Mouse (Mus musculus): ENCODE results near the gene Mob3b. TPM values are rescaled to one million over a fixed set of nuclear protein-coding genes. Genes with fewer than 3 reads are reported as not detected.
"Not testable (repeated sequence)": the region's sequence is repeated elsewhere in the genome, so short reads cannot be mapped to it uniquely, and the experiment has no call there.

Gene Mob3b
- polyA plus RNA-seq, 1 experiment, result 2.2 TPM

DNA sequence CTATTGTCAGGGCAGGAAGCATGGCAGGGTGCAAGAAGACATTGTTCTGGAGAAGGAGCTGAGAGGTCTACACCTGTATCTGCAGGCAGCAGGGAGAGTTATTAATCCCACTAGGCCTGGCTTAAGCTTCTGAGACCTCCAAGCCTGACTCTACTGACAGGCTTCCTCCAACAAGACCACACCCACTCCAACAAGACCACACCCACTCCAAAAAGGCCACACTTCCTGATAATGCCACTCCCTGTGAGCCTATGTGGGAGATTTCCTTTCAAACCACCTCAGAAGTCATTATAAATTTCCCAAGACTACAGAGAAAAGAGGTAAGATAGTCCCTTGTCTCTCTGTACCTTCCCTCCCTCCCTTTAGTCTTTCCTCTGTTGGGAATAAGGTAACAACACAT is 210.1 kb downstream of the Mob3b start:
- H3K4me1 ChIP-seq (ENCODE audit: control insufficient read depth, insufficient read depth, low read length), result no peaks in the 10 kb centered on the region
- H3K4me3 ChIP-seq (replicated peaks; ENCODE audit: control insufficient read depth, low read depth, low read length), result no peak overlapping the region
- H3K27ac ChIP-seq (ENCODE audit: control insufficient read depth, insufficient read depth, low read depth, low read length, poor library complexity), result no peak overlapping the region
- no peak for TF ChIP-seq CTCF (IDR thresholded peaks at IDR 0.05; ENCODE audit: control insufficient read depth, insufficient read depth, low read length)
- TF ChIP-seq POLR2A (IDR thresholded peaks at IDR 0.05; ENCODE audit: borderline replicate concordance, control insufficient read depth, low read depth, low read length), result no peak

DNA sequence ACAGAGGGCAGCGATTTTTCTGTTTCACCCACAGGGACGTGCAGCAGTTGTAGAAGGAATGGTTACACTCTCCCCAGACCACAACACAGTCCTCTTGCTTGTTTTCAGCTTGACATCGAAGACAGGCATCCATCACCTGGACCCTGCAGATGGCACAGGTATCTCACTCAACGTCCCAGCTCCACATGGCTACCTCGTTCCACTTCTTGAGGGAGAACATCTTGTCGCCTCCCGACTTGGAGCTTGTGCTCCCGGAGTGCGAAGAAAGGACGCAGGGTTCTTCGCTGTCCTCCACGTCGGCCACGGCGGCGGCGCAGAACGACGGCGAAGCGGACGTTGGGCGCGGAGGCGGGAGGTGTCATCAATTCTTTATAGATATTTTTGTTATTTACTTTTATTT is 216.2 kb downstream of the Mob3b start:
- TF ChIP-seq CTCF (IDR thresholded peaks at IDR 0.05; ENCODE audit: control insufficient read depth, insufficient read depth, low read length) (no peak), POLR2A (IDR thresholded peaks at IDR 0.05; ENCODE audit: borderline replicate concordance, control insufficient read depth, low read depth, low read length) (no peak)
- Histone ChIP-seq H3K4me1 (ENCODE audit: control insufficient read depth, insufficient read depth, low read length) (no peaks in the 10 kb centered on the region), H3K27ac (ENCODE audit: control insufficient read depth, insufficient read depth, low read depth, low read length, poor library complexity) (no peak overlapping the region), H3K4me3 (replicated peaks; ENCODE audit: control insufficient read depth, low read depth, low read length) (no peak overlapping the region)
- 93% methylated on average over 25 of the region's 25 CpGs for WGBS

DNA sequence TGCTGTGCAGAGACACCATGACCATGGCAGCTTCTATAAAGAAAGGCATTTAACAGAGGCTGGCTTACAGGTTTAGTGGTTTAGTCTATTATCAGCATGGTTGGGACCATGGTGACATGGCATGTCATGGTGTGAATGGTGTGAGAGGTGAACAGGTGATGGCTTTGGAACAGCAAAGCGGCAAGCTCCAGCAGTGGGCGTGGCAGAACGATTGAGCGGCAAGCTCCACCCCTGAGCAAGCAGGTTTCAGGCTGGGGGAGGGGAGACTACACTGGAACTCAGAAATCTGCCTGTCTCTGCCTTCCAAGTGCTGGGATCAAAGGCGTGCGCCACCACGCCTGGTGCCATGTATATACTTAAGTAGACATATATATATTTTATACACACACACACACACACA is 228.9 kb downstream of the Mob3b start:
- WGBS, result 86% methylated on average over 7 of the region's 7 CpGs

DNA sequence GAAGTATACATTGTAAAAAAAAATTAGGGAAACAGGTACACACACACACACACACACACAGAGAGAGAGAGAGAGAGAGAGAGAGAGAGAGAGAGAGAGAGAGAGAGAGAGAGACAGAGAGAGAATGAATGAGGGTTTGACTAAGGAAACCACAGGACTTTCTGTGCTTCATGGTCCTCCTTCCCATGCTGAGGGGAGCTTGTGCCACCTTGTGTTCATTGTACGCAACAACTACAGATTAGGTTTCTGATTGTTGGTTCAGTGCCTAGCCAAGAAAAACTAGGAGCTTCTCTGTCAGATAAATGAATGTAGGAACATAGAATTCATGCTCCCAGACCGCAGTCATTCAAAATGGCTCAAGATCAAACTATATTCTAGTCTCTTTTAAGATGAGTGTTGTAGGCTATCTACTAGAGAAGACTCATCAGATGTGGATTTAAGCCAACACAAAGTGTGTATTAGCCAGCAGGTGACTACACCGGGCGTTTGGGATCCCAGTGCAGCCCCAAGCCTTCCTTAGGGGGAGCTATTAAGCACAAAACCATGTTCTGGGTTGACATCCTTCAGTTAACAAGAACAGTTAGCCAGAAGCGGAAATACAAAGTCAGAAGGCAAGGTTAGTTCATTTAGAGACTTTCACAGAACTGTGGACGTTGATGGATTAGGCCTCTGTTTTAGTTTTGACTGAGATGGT is 235.0 kb downstream of the Mob3b start:
- H3K4me1 ChIP-seq (ENCODE audit: control insufficient read depth, insufficient read depth, low read length), result no peaks in the 10 kb centered on the region
- WGBS, result 66% methylated on average over 6 of the region's 6 CpGs
- TF ChIP-seq CTCF (IDR thresholded peaks at IDR 0.05; ENCODE audit: control insufficient read depth, insufficient read depth, low read length) (peak; percentile 49; the same call in 1 of the 2 replicates), POLR2A (IDR thresholded peaks at IDR 0.05; ENCODE audit: borderline replicate concordance, control insufficient read depth, low read depth, low read length) (no peak)
- no peak overlapping the region for H3K4me3 ChIP-seq (replicated peaks; ENCODE audit: control insufficient read depth, low read depth, low read length)
- H3K27ac ChIP-seq (ENCODE audit: control insufficient read depth, insufficient read depth, low read depth, low read length, poor library complexity), result no peak overlapping the region

More for the DNA sequence above, 228.9 kb downstream of the Mob3b start:
- not testable (repeated sequence) for H3K27ac ChIP-seq (ENCODE audit: control insufficient read depth, insufficient read depth, low read depth, low read length, poor library complexity); H3K4me1 ChIP-seq (ENCODE audit: control insufficient read depth, insufficient read depth, low read length); H3K4me3 ChIP-seq (replicated peaks; ENCODE audit: control insufficient read depth, low read depth, low read length)

DNA sequence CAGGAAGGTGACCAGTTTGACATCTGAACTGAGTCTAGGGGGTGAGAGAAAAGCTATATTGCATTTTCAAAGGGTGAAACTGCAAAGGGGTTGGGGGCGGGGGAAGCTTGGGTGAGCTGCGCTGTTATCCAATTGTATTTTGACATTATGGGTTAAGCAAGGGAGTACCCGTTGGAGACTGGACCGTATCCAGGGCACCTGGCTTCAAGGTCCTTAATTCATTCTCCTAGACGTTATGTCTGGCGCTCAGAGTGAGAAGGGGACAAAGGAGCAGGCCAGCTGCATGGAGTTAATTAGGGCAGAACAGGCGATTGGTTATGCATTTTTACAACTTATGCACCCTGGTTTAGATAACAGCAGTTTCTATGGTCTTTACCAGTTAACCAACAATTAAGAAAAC is 239.9 kb downstream of the Mob3b start:
- Histone ChIP-seq H3K4me1 (ENCODE audit: control insufficient read depth, insufficient read depth, low read length) (no peaks in the 10 kb centered on the region), H3K4me3 (replicated peaks; ENCODE audit: control insufficient read depth, low read depth, low read length) (no peak overlapping the region), H3K27ac (ENCODE audit: control insufficient read depth, insufficient read depth, low read depth, low read length, poor library complexity) (no peak overlapping the region)
- 76% methylated on average over 7 of the region's 7 CpGs for WGBS
- TF ChIP-seq POLR2A (IDR thresholded peaks at IDR 0.05; ENCODE audit: borderline replicate concordance, control insufficient read depth, low read depth, low read length) (no peak), CTCF (IDR thresholded peaks at IDR 0.05; ENCODE audit: control insufficient read depth, insufficient read depth, low read length) (no peak)

DNA sequence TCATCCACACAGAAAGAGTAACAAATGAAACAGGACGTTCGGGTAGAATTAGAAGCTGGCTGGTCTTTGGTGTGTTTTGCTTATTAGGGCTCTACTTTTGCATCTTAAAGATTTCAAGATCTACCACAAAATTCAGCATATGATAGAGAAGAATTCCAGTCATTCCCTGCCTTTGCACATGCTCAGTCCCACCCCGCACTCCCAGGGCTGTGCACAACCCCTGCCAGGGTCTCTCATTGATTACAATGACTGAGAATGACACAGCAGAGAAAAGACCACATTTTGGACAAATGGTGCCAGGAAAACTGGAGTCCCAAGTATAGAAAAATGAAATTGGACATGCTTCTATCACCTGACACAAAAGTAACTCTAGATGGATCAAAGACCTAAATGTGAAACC is 245.1 kb downstream of the Mob3b start:
- no peaks in the 10 kb centered on the region for H3K4me1 ChIP-seq (ENCODE audit: control insufficient read depth, insufficient read depth, low read length)
- H3K27ac ChIP-seq (ENCODE audit: control insufficient read depth, insufficient read depth, low read depth, low read length, poor library complexity), result no peak overlapping the region
- whole genome bisulfite sequencing, result 85% methylated on average over 3 of the region's 3 CpGs
- no peak for TF ChIP-seq CTCF (IDR thresholded peaks at IDR 0.05; ENCODE audit: control insufficient read depth, insufficient read depth, low read length)
- no peak for TF ChIP-seq POLR2A (IDR thresholded peaks at IDR 0.05; ENCODE audit: borderline replicate concordance, control insufficient read depth, low read depth, low read length)
- H3K4me3 ChIP-seq (replicated peaks; ENCODE audit: control insufficient read depth, low read depth, low read length), result no peak overlapping the region

DNA sequence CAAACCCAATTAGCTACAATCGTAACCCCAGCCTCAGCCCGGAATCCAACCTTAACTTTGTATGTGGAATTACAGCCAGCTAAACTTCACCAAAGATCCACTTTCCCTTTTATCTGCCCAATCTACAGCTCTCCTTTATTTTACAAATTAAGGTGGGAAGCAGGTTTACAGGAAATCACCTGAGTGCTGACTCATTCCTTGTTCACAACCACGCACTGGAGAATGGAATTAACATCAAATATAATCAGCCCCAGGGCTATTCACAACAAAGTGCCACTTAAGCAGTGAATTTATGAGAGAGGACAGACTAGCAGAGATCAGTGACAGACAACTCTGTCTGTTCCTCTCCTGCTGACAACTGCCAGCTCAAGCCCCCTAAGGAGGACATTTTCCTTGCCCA is 245.9 kb downstream of the Mob3b start:
- Histone ChIP-seq H3K27ac (ENCODE audit: control insufficient read depth, insufficient read depth, low read depth, low read length, poor library complexity) (no peak overlapping the region), H3K4me1 (ENCODE audit: control insufficient read depth, insufficient read depth, low read length) (no peaks in the 10 kb centered on the region), H3K4me3 (replicated peaks; ENCODE audit: control insufficient read depth, low read depth, low read length) (no peak overlapping the region)
- TF ChIP-seq POLR2A (IDR thresholded peaks at IDR 0.05; ENCODE audit: borderline replicate concordance, control insufficient read depth, low read depth, low read length) (no peak), CTCF (IDR thresholded peaks at IDR 0.05; ENCODE audit: control insufficient read depth, insufficient read depth, low read length) (no peak)
- 66% methylated on average over 3 of the region's 3 CpGs for WGBS

DNA sequence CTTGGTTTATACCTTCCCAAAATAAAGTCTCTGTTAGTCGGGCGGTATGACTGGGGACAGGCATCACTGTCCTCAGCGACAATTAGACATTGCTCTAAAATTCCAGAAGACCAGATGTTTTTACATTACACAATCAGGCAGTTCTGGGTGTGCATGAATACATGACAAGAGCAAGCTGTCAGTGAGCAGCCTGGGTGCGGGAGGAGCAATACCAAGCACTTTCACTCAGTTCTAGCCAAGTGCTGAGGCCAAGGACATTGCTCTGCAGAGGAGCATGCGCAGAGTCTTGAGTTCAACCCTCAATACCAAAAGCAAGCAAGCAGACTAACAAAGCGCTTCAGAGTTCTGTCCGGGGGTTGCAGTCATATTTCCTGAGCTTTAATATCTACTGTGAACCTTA is 249.2 kb downstream of the Mob3b start:
- TF ChIP-seq CTCF (IDR thresholded peaks at IDR 0.05; ENCODE audit: control insufficient read depth, insufficient read depth, low read length), result no peak
- TF ChIP-seq POLR2A (IDR thresholded peaks at IDR 0.05; ENCODE audit: borderline replicate concordance, control insufficient read depth, low read depth, low read length), result no peak
- WGBS, result 91% methylated on average over 7 of the region's 7 CpGs
- Histone ChIP-seq H3K4me3 (replicated peaks; ENCODE audit: control insufficient read depth, low read depth, low read length) (no peak overlapping the region), H3K27ac (ENCODE audit: control insufficient read depth, insufficient read depth, low read depth, low read length, poor library complexity) (no peak overlapping the region), H3K4me1 (ENCODE audit: control insufficient read depth, insufficient read depth, low read length) (no peaks in the 10 kb centered on the region)

DNA sequence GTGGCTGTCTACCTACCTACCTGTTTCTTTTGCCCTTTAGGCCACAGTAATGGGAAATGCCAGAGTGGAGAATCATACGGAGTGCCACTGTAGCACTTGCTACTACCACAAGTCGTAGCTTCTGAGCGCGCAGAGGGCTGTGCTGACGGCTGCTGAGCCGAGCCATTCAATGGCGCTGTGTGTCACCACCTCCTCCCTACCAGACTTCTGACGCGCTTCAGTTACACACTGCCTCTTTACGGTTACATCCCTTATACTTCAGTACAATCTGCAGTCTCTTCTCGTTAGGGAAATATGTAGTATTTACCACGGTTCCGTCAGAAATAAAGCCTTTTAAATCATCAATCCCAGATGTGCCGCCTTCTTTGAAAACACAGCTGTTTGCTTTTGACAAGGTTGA is 250.3 kb downstream of the Mob3b start:
- WGBS, result 78% methylated on average over 14 of the region's 14 CpGs
- Histone ChIP-seq H3K4me1 (ENCODE audit: control insufficient read depth, insufficient read depth, low read length) (no peaks in the 10 kb centered on the region), H3K27ac (ENCODE audit: control insufficient read depth, insufficient read depth, low read depth, low read length, poor library complexity) (no peak overlapping the region), H3K4me3 (replicated peaks; ENCODE audit: control insufficient read depth, low read depth, low read length) (no peak overlapping the region)
- TF ChIP-seq CTCF (IDR thresholded peaks at IDR 0.05; ENCODE audit: control insufficient read depth, insufficient read depth, low read length), result no peak
- TF ChIP-seq POLR2A (IDR thresholded peaks at IDR 0.05; ENCODE audit: borderline replicate concordance, control insufficient read depth, low read depth, low read length), result no peak
